Mouse (Mus musculus): ENCODE measurements around the gene Col26a1. TPM values are rescaled to one million over a fixed set of nuclear protein-coding genes. Genes with fewer than 3 reads are reported as not detected.

Gene Col26a1
- 2.9 and 5.8 TPM in 2 replicates for total RNA-seq (2012; rRNA removed)

DNA sequence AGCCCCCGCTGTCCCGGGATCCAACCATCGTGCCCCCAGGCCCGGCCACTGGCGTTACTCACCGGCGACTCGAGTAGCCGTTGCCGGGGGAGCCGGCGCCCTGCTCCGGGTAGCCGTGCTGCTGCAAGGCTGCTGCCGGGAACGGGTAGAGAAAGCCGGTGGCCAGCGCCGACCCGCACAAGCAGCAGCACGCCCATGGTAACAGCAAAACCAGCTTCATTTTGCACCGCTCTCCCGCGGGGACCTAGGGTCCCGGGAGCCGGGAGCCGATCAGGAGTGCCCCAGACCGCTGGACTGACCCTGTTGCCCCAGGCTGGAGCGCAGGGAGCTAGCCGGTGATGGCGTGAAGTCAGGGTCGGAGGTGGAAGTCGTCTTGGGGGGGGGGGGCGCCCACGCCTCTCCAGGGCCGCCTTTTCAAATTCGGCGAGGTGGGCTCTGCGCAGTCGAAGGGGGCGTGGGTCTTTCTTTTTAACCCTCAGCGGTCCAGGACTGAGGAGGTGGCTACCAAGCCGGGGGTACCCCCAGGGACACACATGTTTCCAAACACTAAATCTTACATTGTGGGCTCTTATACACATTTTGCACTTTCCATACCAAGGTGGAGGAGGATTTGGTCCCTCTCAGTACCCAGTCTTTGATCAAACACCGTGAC is at the start of gene Col26a1:
Col26a1 (minus strand) TSS at position 422 of the 652 bp plus-strand sequence.
- Histone ChIP-seq H3K27ac (ENCODE audit: insufficient read depth, low read depth, low read length, poor library complexity, severe bottlenecking) (no peak within 1 kb of the TSS), H3K36me3 (ENCODE audit: control insufficient read depth, insufficient read depth, low read length, poor library complexity, severe bottlenecking) (no peaks in the 10 kb centered on the region), H3K9me3 (ENCODE audit: control insufficient read depth, insufficient read depth, low read depth, low read length) (no peaks in the 10 kb centered on the region), H3K9ac (ENCODE audit: insufficient read depth, low read depth, low read length, poor library complexity, severe bottlenecking) (peak within 1 kb of the TSS; percentile 1; the same call in 1 of the 2 replicates), H3K4me3 (ENCODE audit: insufficient read depth in 1 of 2, low read depth in 1 of 2, low read length in 2 of 2, poor library complexity in 1 of 2, severe bottlenecking in 1 of 2) (peak within 1 kb of the TSS; percentile 7 to 44), H3K4me1 (ENCODE audit: control insufficient read depth in 2 of 2, insufficient read depth in 2 of 2, low read length in 2 of 2, poor library complexity in 1 of 2) (peaks cover 0 to 2% of the 10 kb centered on the region in 2 experiments; a peak in 1 of 4 replicates)
- TF ChIP-seq CHD2 (IDR thresholded peaks at IDR 0.05; ENCODE audit: low read depth, low read length) (no peak), ZNF384 (IDR thresholded peaks at IDR 0.05; ENCODE audit: low read depth, low read length) (no peak), ZC3H11A (IDR thresholded peaks at IDR 0.05; ENCODE audit: borderline replicate concordance, low read depth, low read length) (no peak), HCFC1 (IDR thresholded peaks at IDR 0.05; ENCODE audit: borderline replicate concordance, insufficient read depth, low read length) (no peak), MAFK (IDR thresholded peaks at IDR 0.05; ENCODE audit: insufficient read depth, low read depth, low read length) (no peak)
- in situ Hi-C loops (cut with MboI; ENCODE audit: low sequenced_read_pairs in 2 of 2, unreplicated experiment in 2 of 2) = loop anchor here (10.0 to 25.0 kb wide), 2 partner anchors 88 to 96 kb away; no protein-coding TSS in a partner anchor
- DNase-seq (ENCODE audit: low read depth, low spot score) = no peak

DNA sequence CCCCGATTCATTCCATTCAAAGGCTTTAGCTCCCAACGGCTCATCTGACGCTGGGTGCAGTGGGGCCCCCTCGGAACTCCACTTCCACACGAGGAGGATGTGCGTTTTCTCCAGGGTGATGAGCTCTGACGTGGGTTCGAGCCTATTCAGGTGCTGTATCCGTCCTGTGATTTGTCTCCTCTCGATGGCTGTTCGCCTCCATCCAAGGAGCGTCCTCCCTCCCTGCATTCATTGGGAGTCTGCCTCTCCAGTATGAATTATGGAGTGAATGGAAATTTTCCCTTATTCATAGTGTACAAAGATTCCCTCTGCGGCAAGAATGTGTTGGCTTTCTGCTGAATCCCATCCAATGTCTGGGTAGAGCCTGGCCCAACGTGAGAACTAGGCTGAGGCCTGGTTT is 48.9 kb upstream of the Col26a1 start:
- no peak for DNase-seq (ENCODE audit: low read depth, low spot score)
- Histone ChIP-seq H3K4me1 (ENCODE audit: control insufficient read depth in 2 of 2, insufficient read depth in 2 of 2, low read length in 2 of 2, poor library complexity in 1 of 2) (peaks cover 10 to 26% of the 10 kb centered on the region in 2 experiments), H3K4me3 (ENCODE audit: insufficient read depth in 1 of 2, low read depth in 1 of 2, low read length in 2 of 2, poor library complexity in 1 of 2, severe bottlenecking in 1 of 2) (no peak overlapping the region), H3K9ac (ENCODE audit: insufficient read depth, low read depth, low read length, poor library complexity, severe bottlenecking) (no peak overlapping the region), H3K27ac (ENCODE audit: insufficient read depth, low read depth, low read length, poor library complexity, severe bottlenecking) (no peak overlapping the region), H3K36me3 (ENCODE audit: control insufficient read depth, insufficient read depth, low read length, poor library complexity, severe bottlenecking) (peaks cover 20% of the 10 kb centered on the region; the same call in 1 of the 2 replicates), H3K9me3 (ENCODE audit: control insufficient read depth, insufficient read depth, low read depth, low read length) (no peaks in the 10 kb centered on the region)
- in situ Hi-C loops (cut with MboI; ENCODE audit: low sequenced_read_pairs in 2 of 2, unreplicated experiment in 2 of 2) = no loop called here
- TF ChIP-seq HCFC1 (IDR thresholded peaks at IDR 0.05; ENCODE audit: borderline replicate concordance, insufficient read depth, low read length) (no peak), MAFK (IDR thresholded peaks at IDR 0.05; ENCODE audit: insufficient read depth, low read depth, low read length) (no peak), ZC3H11A (IDR thresholded peaks at IDR 0.05; ENCODE audit: borderline replicate concordance, low read depth, low read length) (no peak), ZNF384 (IDR thresholded peaks at IDR 0.05; ENCODE audit: low read depth, low read length) (no peak), CHD2 (IDR thresholded peaks at IDR 0.05; ENCODE audit: low read depth, low read length) (no peak)

DNA sequence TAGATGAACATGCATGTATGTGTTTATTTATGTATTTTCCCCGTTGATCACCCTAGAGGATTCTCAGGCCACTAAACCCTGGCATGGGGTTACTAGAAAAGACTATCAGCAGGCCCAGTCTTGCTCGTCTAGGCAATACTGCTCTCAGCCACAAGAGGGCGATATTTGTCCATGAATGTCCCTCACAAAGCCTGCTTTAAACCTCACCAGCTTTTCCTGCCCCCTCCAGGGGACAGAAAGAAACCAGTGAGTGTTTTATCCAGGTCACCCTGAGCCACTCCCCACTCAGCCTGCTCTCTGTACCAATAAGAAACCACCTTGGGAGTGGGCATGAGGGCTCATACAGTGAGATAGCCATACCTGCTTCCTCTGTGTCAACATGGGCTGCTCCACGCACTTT is 46.1 kb upstream of the Col26a1 start:
- H3K27ac ChIP-seq (ENCODE audit: insufficient read depth, low read depth, low read length, poor library complexity, severe bottlenecking) = no peak overlapping the region
- in situ Hi-C loops (cut with MboI; ENCODE audit: low sequenced_read_pairs in 2 of 2, unreplicated experiment in 2 of 2) = loop anchor here in 1 of 2 experiments (10.0 kb wide), 1 partner anchor 186 kb away; the partner anchor contains the start of gene Trim56
- TF ChIP-seq CHD2 (IDR thresholded peaks at IDR 0.05; ENCODE audit: low read depth, low read length) (no peak), ZNF384 (IDR thresholded peaks at IDR 0.05; ENCODE audit: low read depth, low read length) (no peak), MAFK (IDR thresholded peaks at IDR 0.05; ENCODE audit: insufficient read depth, low read depth, low read length) (no peak), ZC3H11A (IDR thresholded peaks at IDR 0.05; ENCODE audit: borderline replicate concordance, low read depth, low read length) (peak; percentile 52; the same call in 1 of the 2 replicates), HCFC1 (IDR thresholded peaks at IDR 0.05; ENCODE audit: borderline replicate concordance, insufficient read depth, low read length) (no peak)

GRCm38 (mm10) chr5:136923751-136924478 is 40.9 kb upstream of the Col26a1 start:
- peaks cover 34% of the 10 kb centered on the region for H3K36me3 ChIP-seq (ENCODE audit: control insufficient read depth, insufficient read depth, low read length, poor library complexity, severe bottlenecking)
- in situ Hi-C loops (cut with MboI; ENCODE audit: low sequenced_read_pairs in 2 of 2, unreplicated experiment in 2 of 2) = loop anchor here in 1 of 2 experiments (10.0 kb wide), 1 partner anchor 191 kb away; the partner anchor contains the start of gene Trim56
- no peak overlapping the region for H3K27ac ChIP-seq (ENCODE audit: insufficient read depth, low read depth, low read length, poor library complexity, severe bottlenecking)
- no peak overlapping the region for H3K4me3 ChIP-seq (ENCODE audit: insufficient read depth in 1 of 2, low read depth in 1 of 2, low read length in 2 of 2, poor library complexity in 1 of 2, severe bottlenecking in 1 of 2)
- DNase-seq (ENCODE audit: low read depth, low spot score) = no peak
- peaks cover 1 to 16% of the 10 kb centered on the region in 2 experiments; a peak in 2 of 4 replicates for H3K4me1 ChIP-seq (ENCODE audit: control insufficient read depth in 2 of 2, insufficient read depth in 2 of 2, low read length in 2 of 2, poor library complexity in 1 of 2)
- no peak for TF ChIP-seq ZC3H11A (IDR thresholded peaks at IDR 0.05; ENCODE audit: borderline replicate concordance, low read depth, low read length)
- TF ChIP-seq HCFC1 (IDR thresholded peaks at IDR 0.05; ENCODE audit: borderline replicate concordance, insufficient read depth, low read length) = no peak
- no peak for TF ChIP-seq MAFK (IDR thresholded peaks at IDR 0.05; ENCODE audit: insufficient read depth, low read depth, low read length)
- TF ChIP-seq CHD2 (IDR thresholded peaks at IDR 0.05; ENCODE audit: low read depth, low read length) = no peak
- no peak for TF ChIP-seq ZNF384 (IDR thresholded peaks at IDR 0.05; ENCODE audit: low read depth, low read length)
- H3K9me3 ChIP-seq (ENCODE audit: control insufficient read depth, insufficient read depth, low read depth, low read length) = no peaks in the 10 kb centered on the region
- H3K9ac ChIP-seq (ENCODE audit: insufficient read depth, low read depth, low read length, poor library complexity, severe bottlenecking) = no peak overlapping the region

More for the DNA sequence above, 46.1 kb upstream of the Col26a1 start:
- H3K4me3 ChIP-seq (ENCODE audit: insufficient read depth in 1 of 2, low read depth in 1 of 2, low read length in 2 of 2, poor library complexity in 1 of 2, severe bottlenecking in 1 of 2) = no peak overlapping the region
- no peaks in the 10 kb centered on the region for H3K9me3 ChIP-seq (ENCODE audit: control insufficient read depth, insufficient read depth, low read depth, low read length)
- H3K36me3 ChIP-seq (ENCODE audit: control insufficient read depth, insufficient read depth, low read length, poor library complexity, severe bottlenecking) = peaks cover 31% of the 10 kb centered on the region
- H3K9ac ChIP-seq (ENCODE audit: insufficient read depth, low read depth, low read length, poor library complexity, severe bottlenecking) = no peak overlapping the region
- peak; percentile 80 for DNase-seq (ENCODE audit: low read depth, low spot score)
- peaks cover 7 to 15% of the 10 kb centered on the region in 2 experiments; a peak in 3 of 4 replicates for H3K4me1 ChIP-seq (ENCODE audit: control insufficient read depth in 2 of 2, insufficient read depth in 2 of 2, low read length in 2 of 2, poor library complexity in 1 of 2)

All from ES-E14 (cell line).